Mouse (Mus musculus) liver, embryonic 14.5 days (tissue): Measurements from ENCODE around the gene Kcnj16.

ENCODE experiments used
- CTCF ChIP-seq: IDR thresholded peaks from 2 replicates; pipeline ENCODE4 v1.5.1; 2016; ENCODE audit warnings: antibody characterized with exemption, low read depth, control low read depth
- EP300 ChIP-seq: IDR thresholded peaks from 2 replicates; pipeline ENCODE4 v1.6.1; 2016; ENCODE audit warnings: antibody characterized with exemption, low read depth

GRCm38 (mm10) chr11:110997211-110997610, 29.4 kb downstream of the Kcnj16 start:
- no peak for TF ChIP-seq CTCF
- no peak for TF ChIP-seq EP300
